Mouse (Mus musculus): Measurements from ENCODE around the gene Commd1. TPM values are rescaled to one million over a fixed set of nuclear protein-coding genes. Genes with fewer than 3 reads are reported as not detected.
A peak's percentile ranks its signal among the peaks of the same experiment; 100 is the strongest.

Commd1 gene
- polyA plus RNA-seq, 1 experiment: 104 TPM

- Histone ChIP-seq H3K4me3 (ENCODE audit: low read depth, low read length) (peak overlapping the region; percentile 32; the same call in 1 of the 2 replicates), H3K4me1 (ENCODE audit: control insufficient read depth, insufficient read depth, low read length) (peaks cover 9% of the 10 kb centered on the region), H3K36me3 (ENCODE audit: control insufficient read depth, insufficient read depth, low read length, poor library complexity, severe bottlenecking) (no peaks in the 10 kb centered on the region), H3K9me3 (replicated peaks; ENCODE audit: control insufficient read depth, insufficient read depth, low read length, poor library complexity, severe bottlenecking) (no peaks in the 10 kb centered on the region), H3K27ac (ENCODE audit: insufficient read depth, low read length) (peak overlapping the region; percentile 97), H3K9ac (ENCODE audit: low read depth, poor library complexity, severe bottlenecking) (peak overlapping the region; percentile 14; the same call in 1 of the 2 replicates), H3K27me3 (ENCODE audit: control insufficient read depth, insufficient read depth, low read length, poor library complexity, severe bottlenecking) (no peaks in the 10 kb centered on the region)
- no peak for TF ChIP-seq POLR2A (IDR thresholded peaks at IDR 0.05; ENCODE audit: insufficient read depth, low read length)
- no peak for TF ChIP-seq CTCF (IDR thresholded peaks at IDR 0.05; ENCODE audit: low read depth, low read length)
- no peak for TF ChIP-seq EP300 (IDR thresholded peaks at IDR 0.05; ENCODE audit: insufficient read depth, low read depth, low read length)
Measured at GRCm38 (mm10) chr11:22854571-22854970, 127.6 kb downstream of the Commd1 start.

- Histone ChIP-seq H3K27ac (ENCODE audit: insufficient read depth, low read length) (peak overlapping the region; percentile 97), H3K36me3 (ENCODE audit: control insufficient read depth, insufficient read depth, low read length, poor library complexity, severe bottlenecking) (no peaks in the 10 kb centered on the region), H3K27me3 (ENCODE audit: control insufficient read depth, insufficient read depth, low read length, poor library complexity, severe bottlenecking) (no peaks in the 10 kb centered on the region), H3K4me3 (ENCODE audit: low read depth, low read length) (no peak overlapping the region), H3K4me1 (ENCODE audit: control insufficient read depth, insufficient read depth, low read length) (peaks cover 9% of the 10 kb centered on the region), H3K9ac (ENCODE audit: low read depth, poor library complexity, severe bottlenecking) (no peak overlapping the region), H3K9me3 (replicated peaks; ENCODE audit: control insufficient read depth, insufficient read depth, low read length, poor library complexity, severe bottlenecking) (no peaks in the 10 kb centered on the region)
- TF ChIP-seq EP300 (IDR thresholded peaks at IDR 0.05; ENCODE audit: insufficient read depth, low read depth, low read length) (no peak), CTCF (IDR thresholded peaks at IDR 0.05; ENCODE audit: low read depth, low read length) (no peak), POLR2A (IDR thresholded peaks at IDR 0.05; ENCODE audit: insufficient read depth, low read length) (no peak)
Measured at GRCm38 (mm10) chr11:22853477-22854157, 128.6 kb downstream of the Commd1 start.

- Histone ChIP-seq H3K4me1 (ENCODE audit: control insufficient read depth, insufficient read depth, low read length) (peaks cover 11% of the 10 kb centered on the region), H3K9me3 (replicated peaks; ENCODE audit: control insufficient read depth, insufficient read depth, low read length, poor library complexity, severe bottlenecking) (no peaks in the 10 kb centered on the region), H3K27ac (ENCODE audit: insufficient read depth, low read length) (peak overlapping the region; percentile 97), H3K9ac (ENCODE audit: low read depth, poor library complexity, severe bottlenecking) (peak overlapping the region; percentile 34; the same call in 1 of the 2 replicates), H3K36me3 (ENCODE audit: control insufficient read depth, insufficient read depth, low read length, poor library complexity, severe bottlenecking) (no peaks in the 10 kb centered on the region), H3K4me3 (ENCODE audit: low read depth, low read length) (no peak overlapping the region), H3K27me3 (ENCODE audit: control insufficient read depth, insufficient read depth, low read length, poor library complexity, severe bottlenecking) (no peaks in the 10 kb centered on the region)
- TF ChIP-seq EP300 (IDR thresholded peaks at IDR 0.05; ENCODE audit: insufficient read depth, low read depth, low read length) (no peak), CTCF (IDR thresholded peaks at IDR 0.05; ENCODE audit: low read depth, low read length) (no peak), POLR2A (IDR thresholded peaks at IDR 0.05; ENCODE audit: insufficient read depth, low read length) (no peak)
Measured at GRCm38 (mm10) chr11:22852510-22852909, 129.7 kb downstream of the Commd1 start.

GRCm38 (mm10) chr11:22851416-22851815 is 130.8 kb downstream of the Commd1 start:
- Histone ChIP-seq H3K4me3 (ENCODE audit: low read depth, low read length) (no peak overlapping the region), H3K27ac (ENCODE audit: insufficient read depth, low read length) (peak overlapping the region; percentile 96), H3K4me1 (ENCODE audit: control insufficient read depth, insufficient read depth, low read length) (peaks cover 13% of the 10 kb centered on the region), H3K9ac (ENCODE audit: low read depth, poor library complexity, severe bottlenecking) (0 out of 2 replicates have a peak overlapping the region, but pooled peaks have one; percentile 16), H3K9me3 (replicated peaks; ENCODE audit: control insufficient read depth, insufficient read depth, low read length, poor library complexity, severe bottlenecking) (no peaks in the 10 kb centered on the region), H3K27me3 (ENCODE audit: control insufficient read depth, insufficient read depth, low read length, poor library complexity, severe bottlenecking) (no peaks in the 10 kb centered on the region), H3K36me3 (ENCODE audit: control insufficient read depth, insufficient read depth, low read length, poor library complexity, severe bottlenecking) (no peaks in the 10 kb centered on the region)
- TF ChIP-seq EP300 (IDR thresholded peaks at IDR 0.05; ENCODE audit: insufficient read depth, low read depth, low read length): peak; percentile 95
- TF ChIP-seq POLR2A (IDR thresholded peaks at IDR 0.05; ENCODE audit: insufficient read depth, low read length): no peak

GRCm38 (mm10) chr11:22850077-22850476 is 132.1 kb downstream of the Commd1 start:
- Histone ChIP-seq H3K4me1 (ENCODE audit: control insufficient read depth, insufficient read depth, low read length) (peaks cover 13% of the 10 kb centered on the region), H3K9me3 (replicated peaks; ENCODE audit: control insufficient read depth, insufficient read depth, low read length, poor library complexity, severe bottlenecking) (no peaks in the 10 kb centered on the region), H3K36me3 (ENCODE audit: control insufficient read depth, insufficient read depth, low read length, poor library complexity, severe bottlenecking) (no peaks in the 10 kb centered on the region), H3K27me3 (ENCODE audit: control insufficient read depth, insufficient read depth, low read length, poor library complexity, severe bottlenecking) (no peaks in the 10 kb centered on the region), H3K27ac (ENCODE audit: insufficient read depth, low read length) (peak overlapping the region; percentile 51; the same call in 1 of the 2 replicates), H3K4me3 (ENCODE audit: low read depth, low read length) (no peak overlapping the region), H3K9ac (ENCODE audit: low read depth, poor library complexity, severe bottlenecking) (no peak overlapping the region)
- TF ChIP-seq EP300 (IDR thresholded peaks at IDR 0.05; ENCODE audit: insufficient read depth, low read depth, low read length) (0 out of 2 replicates have a peak, but pooled peaks have one; percentile 26), POLR2A (IDR thresholded peaks at IDR 0.05; ENCODE audit: insufficient read depth, low read length) (no peak)

- TF ChIP-seq CTCF (IDR thresholded peaks at IDR 0.05; ENCODE audit: low read depth, low read length) (no peak), EP300 (IDR thresholded peaks at IDR 0.05; ENCODE audit: insufficient read depth, low read depth, low read length) (peak; percentile 85; the same call in 1 of the 2 replicates)
- Histone ChIP-seq H3K27ac (ENCODE audit: insufficient read depth, low read length) (peak overlapping the region; percentile 21), H3K36me3 (ENCODE audit: control insufficient read depth, insufficient read depth, low read length, poor library complexity, severe bottlenecking) (no peaks in the 10 kb centered on the region), H3K27me3 (ENCODE audit: control insufficient read depth, insufficient read depth, low read length, poor library complexity, severe bottlenecking) (no peaks in the 10 kb centered on the region), H3K9ac (ENCODE audit: low read depth, poor library complexity, severe bottlenecking) (no peak overlapping the region), H3K4me1 (ENCODE audit: control insufficient read depth, insufficient read depth, low read length) (peaks cover 13% of the 10 kb centered on the region), H3K4me3 (ENCODE audit: low read depth, low read length) (no peak overlapping the region), H3K9me3 (replicated peaks; ENCODE audit: control insufficient read depth, insufficient read depth, low read length, poor library complexity, severe bottlenecking) (no peaks in the 10 kb centered on the region)
Measured at GRCm38 (mm10) chr11:22848649-22849195, 133.5 kb downstream of the Commd1 start.
